Mouse (Mus musculus): Measurements from ENCODE around the gene Mcm6. TPM values are rescaled to one million over a fixed set of nuclear protein-coding genes. Genes with fewer than 3 reads are reported as not detected.

Mcm6 gene
- 10 to 100 TPM; 18.6 to 20.6 TPM for total RNA-seq (2021)
- long read RNA-seq, full-length matches to known transcripts = 14 of 17 reads
- long read RNA-seq, partial matches to known transcripts = 2 of 17 reads
- long read RNA-seq, other reads (novel, unspliced or antisense) = 1 of 17 reads

DNA sequence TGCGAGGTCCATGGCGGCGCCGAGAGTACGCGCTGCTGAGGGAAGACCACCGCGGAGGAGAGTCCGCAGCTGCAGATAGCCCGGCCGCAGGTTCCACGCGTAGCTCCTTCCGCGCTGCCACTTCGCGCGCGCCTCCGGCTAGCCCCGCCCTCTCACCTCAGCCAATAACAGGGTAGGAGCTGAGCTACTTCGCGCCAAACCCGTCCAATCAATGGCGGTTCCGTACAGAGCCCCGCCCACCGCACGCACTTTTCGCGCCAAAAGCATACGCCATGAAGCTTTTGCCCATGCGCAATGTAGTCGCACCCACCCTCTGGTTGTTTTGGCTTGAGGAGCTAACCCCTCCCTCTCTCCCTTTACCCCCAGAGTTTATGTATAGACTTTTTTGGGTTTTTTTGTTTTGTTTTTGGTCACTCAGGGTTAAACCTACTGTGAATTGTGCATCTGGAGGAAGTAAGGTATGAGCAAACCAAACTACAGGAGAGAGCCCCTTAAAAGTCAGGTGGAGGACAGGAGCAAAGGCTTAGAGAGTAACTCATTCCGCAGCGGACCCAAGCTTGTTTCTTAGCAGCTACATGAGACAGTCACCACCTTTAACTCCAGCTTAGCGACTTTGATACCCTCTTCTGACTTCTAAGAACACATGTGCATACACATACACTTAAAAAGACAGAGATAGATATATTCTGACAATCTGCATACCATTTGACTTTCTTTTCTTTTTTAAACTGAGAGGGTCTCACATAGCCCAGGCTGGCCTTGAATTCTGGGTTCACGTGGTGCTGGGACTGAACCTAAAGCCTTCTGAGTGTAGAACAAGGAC, at the start of gene Mcm6:
TSS of gene Mcm6 (minus strand) at position 111 of the 823 bp plus-strand sequence.
- peak; percentile 92 to 94 for DNase-seq (ENCODE audit: low spot score in 2 of 2)

- no peak for DNase-seq (ENCODE audit: low spot score in 2 of 2)
Measured at GRCm38 (mm10) chr1:128406846-128407245, 47.4 kb upstream of the Mcm6 start.

DNA sequence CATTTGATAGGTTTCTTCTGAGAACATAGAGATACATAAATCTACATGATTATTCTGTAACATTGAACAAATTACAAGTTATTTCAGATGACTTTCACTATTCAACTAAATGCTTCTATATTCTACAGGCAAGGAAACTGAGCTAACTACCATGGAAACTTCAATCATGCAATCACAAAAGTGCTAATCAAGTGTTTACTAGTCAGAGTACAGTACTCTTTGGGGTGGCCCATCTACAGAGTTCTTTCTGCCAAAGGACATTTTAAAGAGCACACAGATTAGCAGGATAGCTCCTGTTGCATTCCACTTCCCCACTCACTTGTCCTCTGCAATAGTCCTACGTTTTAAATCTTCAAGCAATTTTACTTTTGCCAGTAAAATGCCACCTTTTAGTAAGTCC, 46.2 kb upstream of the Mcm6 start:
- DNase-seq (ENCODE audit: low spot score in 2 of 2) = no peak

GRCm38 (mm10) chr1:128405041-128405481, 45.6 kb upstream of the Mcm6 start:
- DNase-seq (ENCODE audit: low spot score in 2 of 2) = no peak

GRCm38 (mm10) chr1:128400926-128401325, 41.5 kb upstream of the Mcm6 start:
- DNase-seq (ENCODE audit: low spot score in 2 of 2) = no peak

DNA sequence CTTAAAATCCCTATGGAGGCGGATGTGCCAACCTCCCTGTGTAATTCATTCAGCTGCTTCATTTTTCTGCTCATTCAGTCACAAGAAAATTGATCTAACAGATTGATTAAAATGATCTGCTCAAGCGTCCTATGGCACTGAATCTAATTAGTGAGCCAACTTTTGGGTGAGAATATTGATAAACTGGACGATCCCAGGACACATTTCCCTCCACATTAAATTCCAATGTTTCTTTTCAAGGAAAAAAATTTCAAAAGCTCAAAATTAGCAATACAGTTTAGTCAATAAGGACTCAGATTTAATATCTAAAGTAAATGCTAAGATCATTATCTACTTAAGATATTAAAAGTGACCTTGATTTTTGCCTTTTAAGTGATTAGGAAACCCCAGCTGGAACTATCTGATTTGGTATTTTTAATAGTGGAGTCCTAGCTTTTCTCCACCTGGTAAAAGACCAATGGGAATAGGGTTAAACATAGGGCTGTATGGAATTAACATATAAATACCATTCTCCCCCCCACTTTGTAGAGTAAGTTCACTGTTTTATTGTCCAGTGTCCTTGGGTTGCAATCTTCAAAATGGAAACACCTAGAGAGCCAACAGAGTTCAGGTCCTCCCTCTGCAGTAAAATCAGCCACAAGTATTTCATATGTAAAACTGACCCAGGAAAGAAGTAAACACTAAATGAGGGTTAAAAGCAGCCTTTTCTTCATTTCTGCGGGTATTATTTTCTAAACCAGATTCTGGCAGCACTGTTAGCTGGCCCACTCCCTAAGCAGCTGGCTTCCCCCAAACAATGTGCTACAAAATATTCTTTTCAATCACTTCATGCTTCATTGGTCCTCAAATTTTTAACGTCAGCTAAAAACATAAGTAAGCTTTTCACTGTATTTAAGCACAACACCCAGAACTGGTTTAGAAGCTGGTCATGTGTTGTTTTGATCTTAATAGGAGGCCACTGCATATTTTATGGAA, 40.8 kb upstream of the Mcm6 start:
- no peak for DNase-seq (ENCODE audit: low spot score in 2 of 2)

GRCm38 (mm10) chr1:128398738-128399445, 39.4 kb upstream of the Mcm6 start:
- no peak for DNase-seq (ENCODE audit: low spot score in 2 of 2)

DNA sequence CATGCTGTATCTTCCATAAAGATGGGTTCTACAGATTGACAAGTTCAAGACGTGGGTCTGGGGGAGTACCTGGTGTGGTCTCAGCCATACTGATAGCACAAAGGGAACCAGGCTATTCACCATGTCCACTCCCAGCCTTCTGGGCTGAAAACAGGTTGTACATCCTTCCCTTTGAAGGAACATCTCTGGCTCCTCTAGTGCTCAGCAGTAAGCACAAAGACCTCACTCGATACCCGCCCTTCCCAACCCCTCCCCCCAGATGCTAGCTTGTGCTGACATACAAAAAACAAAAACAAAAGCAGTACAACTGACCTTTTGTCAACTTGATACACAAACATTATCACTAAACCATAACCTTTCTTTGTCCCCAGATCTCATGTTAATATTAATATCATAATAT, 35.2 kb upstream of the Mcm6 start:
- DNase-seq (ENCODE audit: low spot score in 2 of 2) = no peak

DNA sequence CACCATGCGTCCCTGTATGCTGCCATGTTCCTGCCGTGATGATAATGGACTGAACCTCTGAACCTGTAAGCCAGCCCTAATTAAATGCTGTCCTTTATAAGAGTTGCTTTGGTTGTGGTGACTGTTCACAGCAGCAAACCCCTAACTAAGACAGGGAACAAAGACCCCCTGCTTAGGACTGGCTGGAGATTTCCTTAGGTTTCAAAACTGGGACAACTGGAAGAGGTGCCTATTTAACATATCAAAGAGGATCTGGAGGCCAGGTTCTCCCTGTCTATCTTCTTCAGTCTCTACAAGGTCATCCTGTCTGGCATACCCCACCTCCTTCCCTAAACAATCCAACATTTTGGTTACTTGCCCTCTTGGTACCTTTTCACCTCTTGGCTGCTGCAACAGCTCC, 32.9 kb upstream of the Mcm6 start:
- DNase-seq (ENCODE audit: low spot score in 2 of 2) = no peak

DNA sequence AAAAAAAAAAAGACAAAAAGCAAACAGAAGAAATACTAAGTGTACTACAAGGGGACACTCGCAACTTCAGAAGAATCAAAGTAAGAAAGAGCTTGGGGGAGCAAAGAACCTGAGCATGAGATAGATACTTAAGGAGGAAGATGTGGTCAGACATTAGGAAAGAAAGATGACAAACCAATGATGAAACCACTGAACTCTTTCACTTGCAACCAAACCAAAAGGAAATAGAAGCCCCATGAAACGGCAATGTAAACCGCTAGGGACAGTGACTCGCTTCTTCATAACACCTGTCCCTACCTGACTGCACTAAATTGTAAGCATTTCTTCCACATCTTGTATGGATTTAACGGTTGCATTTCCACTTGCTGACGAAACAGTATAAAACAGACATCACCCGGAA, 27.0 kb upstream of the Mcm6 start:
- no peak for DNase-seq (ENCODE audit: low spot score in 2 of 2)

- DNase-seq (ENCODE audit: low spot score in 2 of 2) = no peak
Measured at GRCm38 (mm10) chr1:128376841-128377240, 17.4 kb upstream of the Mcm6 start.

GRCm38 (mm10) chr1:128372143-128372860, 12.8 kb upstream of the Mcm6 start:
- DNase-seq (ENCODE audit: low spot score in 2 of 2) = no peak

DNA sequence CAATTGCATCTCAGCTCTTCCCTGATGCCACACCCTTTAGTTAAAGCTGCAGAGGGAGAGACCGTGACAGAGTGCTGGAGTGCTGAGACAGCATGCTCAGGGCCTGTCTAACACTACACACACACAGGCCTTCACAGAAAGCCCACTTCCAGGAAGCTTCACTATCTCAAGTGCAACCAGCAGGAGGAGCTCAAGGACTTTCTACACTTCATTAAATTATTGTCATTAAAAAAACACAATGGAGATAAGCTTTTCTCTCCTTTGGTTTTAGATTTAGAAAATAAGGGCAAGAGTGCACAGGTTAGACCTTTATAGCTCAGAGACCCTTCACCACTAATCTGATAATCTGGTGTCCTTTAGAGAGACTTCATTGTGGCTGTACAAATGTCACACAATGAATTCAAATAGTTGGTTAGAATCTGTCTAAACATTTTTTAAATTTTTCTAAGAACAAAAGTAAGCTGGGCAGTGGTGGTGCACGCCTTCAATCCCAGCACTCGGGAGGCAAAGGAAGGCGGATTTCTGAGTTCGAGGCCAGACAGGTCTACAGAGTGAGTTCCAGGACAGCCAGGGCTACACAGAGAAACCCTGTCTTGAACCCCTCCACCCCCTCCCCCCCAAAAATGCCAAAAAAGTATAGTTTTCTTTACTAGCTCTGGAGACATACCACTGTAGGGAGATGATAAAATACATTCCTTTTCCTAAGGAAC, 9.4 kb upstream of the Mcm6 start:
- DNase-seq (ENCODE audit: low spot score in 2 of 2) = peak; percentile 73 to 77

- DNase-seq (ENCODE audit: low spot score in 2 of 2) = no peak
Measured at GRCm38 (mm10) chr1:128360601-128361000, 1.1 kb upstream of the Mcm6 start.

DNA sequence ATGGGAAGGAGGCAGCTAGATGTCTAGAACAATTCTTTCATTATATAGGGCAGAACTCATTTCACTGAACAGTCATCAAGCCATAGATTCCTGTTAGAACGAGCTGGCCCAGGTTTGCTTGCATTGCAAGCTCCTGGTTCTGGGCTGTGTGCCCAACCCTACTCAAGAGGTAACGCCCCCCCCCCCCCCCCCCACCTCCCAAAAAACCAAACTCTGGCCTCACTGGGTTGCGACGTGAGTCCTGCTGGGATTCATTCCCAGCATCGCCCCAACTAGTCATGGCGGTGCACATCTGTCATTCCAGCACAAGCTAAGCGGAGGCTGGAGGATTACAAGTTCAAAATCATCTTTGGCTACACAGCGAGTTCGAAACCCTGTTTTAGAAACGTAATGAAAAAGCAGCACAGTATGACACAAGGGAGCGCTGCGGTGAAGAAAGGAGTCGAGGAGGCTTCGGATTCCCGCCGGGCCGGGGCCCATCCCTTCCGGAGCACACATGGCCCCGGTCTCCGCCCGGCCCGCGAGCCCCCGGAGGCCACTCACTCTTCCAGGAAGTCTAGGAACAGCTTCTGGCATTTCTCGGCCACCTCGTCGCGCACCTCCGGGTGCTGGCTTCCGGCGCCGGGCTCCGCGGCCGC, 429 bp downstream of the Mcm6 start:
- DNase-seq (ENCODE audit: low spot score in 2 of 2) = no peak

- DNase-seq (ENCODE audit: low spot score in 2 of 2) = no peak
Measured at GRCm38 (mm10) chr1:128358276-128358675, 1.2 kb downstream of the Mcm6 start.

DNA sequence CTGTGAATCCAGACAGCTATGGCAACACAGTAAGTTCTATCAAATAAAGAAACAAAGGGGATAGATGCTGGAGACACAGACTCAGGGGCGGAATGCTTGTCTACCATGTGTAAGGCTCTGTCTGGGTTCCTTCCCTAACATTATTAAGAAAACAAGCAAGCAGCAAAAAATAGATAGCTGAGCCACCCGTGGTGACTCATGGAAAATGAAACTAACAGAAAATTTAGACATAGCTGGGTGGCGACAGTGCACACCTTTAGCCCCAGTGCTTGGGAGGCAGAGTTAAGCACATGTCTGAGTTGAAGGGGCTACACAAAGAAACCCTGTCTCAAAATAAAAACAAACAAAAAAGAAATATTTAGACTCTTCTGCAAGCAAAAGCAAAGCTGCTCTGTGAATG, 2.0 kb downstream of the Mcm6 start:
- DNase-seq (ENCODE audit: low spot score in 2 of 2) = no peak

DNA sequence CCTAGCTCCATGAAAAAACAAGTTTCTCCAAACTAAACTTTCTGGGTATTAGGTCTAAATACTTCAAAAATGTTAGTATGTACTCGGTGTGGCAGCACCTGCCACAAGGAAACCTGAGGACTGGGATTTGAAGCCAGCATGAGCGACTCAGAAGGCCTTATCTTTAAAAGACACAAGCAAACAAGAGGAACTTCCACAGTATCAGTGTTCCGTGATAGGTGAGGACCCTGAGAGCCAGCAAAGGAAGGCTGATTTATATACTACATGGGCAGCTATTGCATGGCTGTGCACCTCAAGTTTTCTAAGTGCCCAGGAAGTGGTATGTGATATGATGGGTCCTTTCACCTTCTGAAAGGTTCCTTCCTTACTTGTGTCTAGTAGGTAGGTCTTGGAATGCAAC, 6.4 kb downstream of the Mcm6 start:
- no peak for DNase-seq (ENCODE audit: low spot score in 2 of 2)

DNA sequence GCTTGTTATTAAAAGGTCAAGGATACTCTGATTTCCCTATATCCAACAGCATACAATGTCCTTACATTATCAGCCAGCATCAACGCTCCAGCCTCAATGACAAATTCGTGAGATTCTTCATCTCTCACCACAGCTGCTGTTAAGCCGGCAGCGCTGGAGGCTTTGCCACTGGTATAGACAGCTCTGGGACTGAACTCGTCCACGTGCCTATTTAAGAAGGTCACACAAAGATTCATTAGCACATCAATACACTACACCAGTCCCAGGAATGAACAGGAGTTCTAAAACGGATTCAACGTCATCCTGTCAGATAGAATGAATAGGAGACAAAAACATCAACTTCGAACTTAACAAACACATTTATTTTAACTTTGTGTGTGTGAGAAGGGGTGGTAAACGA, 15.2 kb downstream of the Mcm6 start:
- no peak for DNase-seq (ENCODE audit: low spot score in 2 of 2)
